Mouse (Mus musculus) kidney, embryonic 14.5 days (tissue): ENCODE measurements at regions not wholly inside any gene's neighbourhood (a gene's known extent, or its start where the extent isn't known, plus 50 kb on each side); places are given as distances from the start of the nearest gene placed in this dataset.
A peak's percentile ranks its signal among the peaks of the same experiment; 100 is the strongest.

Experiments used
- ATAC-seq: fragments of 200-750 bp; cut with Nextera tagmentation; 2 replicates; pipeline ENCODE4 v1.8.0; 2017; ENCODE audit warnings: moderate number of reproducible peaks, mild to moderate bottlenecking, moderate TSS enrichment, moderate library complexity; ENCODE audit not compliant: low FRiP score, low TSS enrichment
- H3K27ac ChIP-seq: fragments of 300-500 bp; sonication (generic); 2 replicates; pipeline ENCODE4 v1.5.1; 2014; ENCODE audit warnings: low read depth, mild to moderate bottlenecking, low read length, moderate library complexity, mixed read lengths
- H3K27me3 ChIP-seq: fragments of 300-500 bp; sonication (generic); 2 replicates; pipeline ENCODE4 v1.6.1; 2014; ENCODE audit warnings: mild to moderate bottlenecking, low read length; ENCODE audit not compliant: control insufficient read depth, insufficient read depth
- H3K36me3 ChIP-seq: fragments of 300-500 bp; sonication (generic); 2 replicates; pipeline ENCODE4 v1.6.1; 2014; ENCODE audit warnings: low read length, mixed read lengths; ENCODE audit not compliant: control insufficient read depth, insufficient read depth
- H3K4me1 ChIP-seq: fragments of 300-500 bp; sonication (generic); 2 replicates; pipeline ENCODE4 v1.6.1; 2014; ENCODE audit warnings: low read length, mixed read lengths; ENCODE audit not compliant: control insufficient read depth, insufficient read depth
- H3K4me2 ChIP-seq: fragments of 300-500 bp; sonication (generic); replicated peaks from 2 replicates; pipeline ENCODE4 v1.6.1; 2014; ENCODE audit warnings: low read depth, mild to moderate bottlenecking, low read length
- H3K4me3 ChIP-seq: fragments of 300-500 bp; sonication (generic); 2 replicates; pipeline ENCODE4 v1.5.1; 2014; ENCODE audit warnings: mild to moderate bottlenecking, low read length
- H3K9ac ChIP-seq: fragments of 300-500 bp; sonication (generic); 2 replicates; pipeline ENCODE4 v1.6.1; 2014; ENCODE audit warnings: low read depth, mild to moderate bottlenecking, low read length, moderate library complexity
- H3K9me3 ChIP-seq: fragments of 300-500 bp; sonication (generic); 2 replicates; pipeline ENCODE4 v1.6.1; 2016; ENCODE audit warnings: low read length; ENCODE audit not compliant: control insufficient read depth
- WGBS: fragments of 180-500 bp; shearing (Covaris S2); extraction: QIAGEN DNeasy Blood & Tissue Kit; methylation state at CpG from one replicate; pipeline ENCODE4 v1.1.7; 2014; 5-methylcytosine and 5-hydroxymethylcytosine counted together

DNA sequence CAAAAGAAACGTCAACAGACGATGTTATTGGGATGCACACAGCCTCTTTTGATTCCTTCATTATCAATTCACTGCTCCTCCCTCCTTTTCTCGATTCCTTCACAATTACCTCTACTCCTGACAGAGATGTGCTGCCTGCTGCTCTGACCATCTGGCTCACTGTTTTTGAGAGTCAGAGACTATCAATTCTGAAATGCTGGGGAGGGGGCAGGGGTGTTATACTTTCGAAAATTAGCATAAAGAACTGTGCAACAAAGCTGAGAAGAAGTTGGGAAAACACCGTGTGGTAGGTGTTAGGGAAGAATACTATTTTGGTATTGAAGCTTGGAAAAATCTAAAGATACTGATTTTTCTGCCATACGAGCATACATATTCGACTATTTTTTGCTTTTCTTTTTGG, 96.4 kb downstream of the Nedd1 start:
- Histone ChIP-seq H3K9me3 (no peaks in the 10 kb centered on the region), H3K4me1 (no peaks in the 10 kb centered on the region), H3K9ac (no peak overlapping the region), H3K36me3 (no peaks in the 10 kb centered on the region), H3K4me2 (no peak overlapping the region), H3K27me3 (no peaks in the 10 kb centered on the region), H3K4me3 (no peak overlapping the region), H3K27ac (no peak overlapping the region)
- WGBS, result 82% methylated on average over 7 of the region's 7 CpGs
- ATAC-seq, result no peak

- Histone ChIP-seq H3K4me3 (no peak overlapping the region), H3K4me1 (no peaks in the 10 kb centered on the region), H3K9ac (no peak overlapping the region), H3K4me2 (no peak overlapping the region), H3K27me3 (no peaks in the 10 kb centered on the region), H3K36me3 (no peaks in the 10 kb centered on the region), H3K27ac (no peak overlapping the region), H3K9me3 (no peaks in the 10 kb centered on the region)
- WGBS, result 91% methylated on average over 5 of the region's 5 CpGs
- no peak for ATAC-seq
Measured at GRCm38 (mm10) chr10:92615684-92616379, 106.4 kb downstream of the Nedd1 start.

DNA sequence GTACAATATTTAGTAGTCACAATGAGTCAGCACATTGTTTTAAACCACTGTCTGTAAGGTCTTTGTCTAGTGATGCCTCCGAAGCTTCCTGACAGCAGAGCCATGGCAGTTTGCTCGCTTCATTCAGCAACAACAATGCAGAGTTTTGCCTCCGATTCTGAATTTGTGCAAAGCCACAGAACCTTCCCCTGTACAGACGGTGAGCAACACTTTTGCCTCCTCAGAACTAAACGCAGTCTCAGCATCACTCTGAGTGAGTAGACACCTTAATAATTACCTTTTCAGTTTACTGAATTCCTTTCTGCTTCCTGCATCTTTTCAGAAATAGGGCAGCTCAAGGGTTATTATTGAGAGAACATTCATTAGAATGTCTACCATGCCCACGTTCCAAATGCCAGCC, 107.9 kb downstream of the Nedd1 start:
- H3K4me2 ChIP-seq, result no peak overlapping the region
- H3K27me3 ChIP-seq, result no peaks in the 10 kb centered on the region
- H3K36me3 ChIP-seq, result no peaks in the 10 kb centered on the region
- H3K4me3 ChIP-seq, result no peak overlapping the region
- ATAC-seq, result no peak
- H3K4me1 ChIP-seq, result no peaks in the 10 kb centered on the region
- 78% methylated on average over 6 of the region's 6 CpGs for WGBS
- no peaks in the 10 kb centered on the region for H3K9me3 ChIP-seq
- H3K9ac ChIP-seq, result no peak overlapping the region
- H3K27ac ChIP-seq, result no peak overlapping the region

DNA sequence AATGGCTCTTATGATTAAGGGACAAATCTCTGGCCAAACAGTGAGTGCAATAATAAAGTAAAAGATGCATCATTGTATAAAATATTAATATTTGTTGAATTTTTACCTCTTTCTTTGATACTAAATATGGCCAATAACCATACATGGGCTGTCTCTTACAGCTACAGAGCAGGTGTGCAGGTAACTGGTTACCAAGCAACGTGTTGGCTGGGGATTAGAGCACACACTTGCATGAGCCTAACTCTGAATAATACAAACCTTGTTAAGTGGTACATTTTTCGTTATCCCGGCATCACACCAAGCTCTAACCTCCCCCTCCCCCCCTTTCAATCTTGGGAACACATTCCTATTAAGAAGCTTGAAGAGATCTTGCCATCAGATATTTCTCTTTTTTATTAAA, 111.2 kb downstream of the Nedd1 start:
- WGBS, result 81% methylated on average over 3 of the region's 3 CpGs

DNA sequence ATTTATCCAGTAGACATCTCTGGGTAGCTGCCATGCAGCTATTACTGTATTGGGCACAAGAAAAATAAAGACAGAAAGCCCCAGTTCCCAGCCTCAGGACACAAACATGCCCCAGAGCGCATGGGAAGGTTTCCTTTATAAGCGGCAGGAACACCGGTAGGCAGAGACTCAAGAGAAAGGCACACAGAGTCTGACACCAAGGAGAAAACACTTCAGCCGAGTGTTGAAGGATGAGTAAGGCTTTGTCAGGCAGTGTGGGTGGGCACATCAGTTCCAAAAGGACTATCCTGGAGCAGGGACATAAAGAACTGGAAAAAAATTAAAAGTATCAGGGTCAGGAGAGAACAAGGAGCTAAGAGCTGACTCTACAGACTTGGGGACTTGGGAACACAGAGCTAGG, 115.5 kb downstream of the Nedd1 start:
- H3K27me3 ChIP-seq, result no peaks in the 10 kb centered on the region
- no peak overlapping the region for H3K4me2 ChIP-seq
- no peak overlapping the region for H3K27ac ChIP-seq
- no peaks in the 10 kb centered on the region for H3K36me3 ChIP-seq
- no peaks in the 10 kb centered on the region for H3K4me1 ChIP-seq
- H3K9me3 ChIP-seq, result no peaks in the 10 kb centered on the region
- no peak overlapping the region for H3K4me3 ChIP-seq
- no peak overlapping the region for H3K9ac ChIP-seq
- 61% methylated on average over 4 of the region's 4 CpGs for WGBS
- ATAC-seq, result no peak

More for the DNA sequence above, 111.2 kb downstream of the Nedd1 start:
- H3K4me3 ChIP-seq, result no peak overlapping the region
- no peaks in the 10 kb centered on the region for H3K36me3 ChIP-seq
- H3K4me1 ChIP-seq, result no peaks in the 10 kb centered on the region
- no peak overlapping the region for H3K4me2 ChIP-seq
- no peaks in the 10 kb centered on the region for H3K9me3 ChIP-seq
- no peak overlapping the region for H3K27ac ChIP-seq
- no peaks in the 10 kb centered on the region for H3K27me3 ChIP-seq
- H3K9ac ChIP-seq, result no peak overlapping the region
- ATAC-seq, result no peak

- no peak overlapping the region for H3K9ac ChIP-seq
- 60% methylated on average over 3 of the region's 3 CpGs for whole genome bisulfite sequencing
- H3K27ac ChIP-seq, result no peak overlapping the region
- no peaks in the 10 kb centered on the region for H3K4me1 ChIP-seq
- H3K9me3 ChIP-seq, result no peaks in the 10 kb centered on the region
- no peak overlapping the region for H3K4me3 ChIP-seq
- no peak overlapping the region for H3K4me2 ChIP-seq
- ATAC-seq, result no peak
- H3K27me3 ChIP-seq, result no peaks in the 10 kb centered on the region
- no peaks in the 10 kb centered on the region for H3K36me3 ChIP-seq
Measured at GRCm38 (mm10) chr10:92605646-92606045, 116.6 kb downstream of the Nedd1 start.

- H3K4me2 ChIP-seq, result no peak overlapping the region
- H3K4me3 ChIP-seq, result no peak overlapping the region
- H3K27ac ChIP-seq, result no peak overlapping the region
- 0 out of 2 replicates have a peak, but pooled peaks cover 18% of the 10 kb centered on the region for H3K4me1 ChIP-seq
- no peak overlapping the region for H3K9ac ChIP-seq
- no peaks in the 10 kb centered on the region for H3K27me3 ChIP-seq
- no peaks in the 10 kb centered on the region for H3K36me3 ChIP-seq
- no peaks in the 10 kb centered on the region for H3K9me3 ChIP-seq
- 68% methylated on average over 4 of the region's 4 CpGs for WGBS
- no peak for ATAC-seq
Measured at GRCm38 (mm10) chr10:92600116-92600515, 122.1 kb downstream of the Nedd1 start.

- Histone ChIP-seq H3K27ac (peak overlapping the region; percentile 69; the same call in 1 of the 2 replicates), H3K4me2 (no peak overlapping the region), H3K36me3 (no peaks in the 10 kb centered on the region), H3K9ac (no peak overlapping the region), H3K4me1 (0 out of 2 replicates have a peak, but pooled peaks cover 18% of the 10 kb centered on the region), H3K4me3 (no peak overlapping the region), H3K27me3 (no peaks in the 10 kb centered on the region), H3K9me3 (no peaks in the 10 kb centered on the region)
- 1% methylated on average over 6 of the region's 6 CpGs for WGBS
- ATAC-seq, result peak; percentile 91
Measured at GRCm38 (mm10) chr10:92595496-92596355, 126.5 kb downstream of the Nedd1 start.

DNA sequence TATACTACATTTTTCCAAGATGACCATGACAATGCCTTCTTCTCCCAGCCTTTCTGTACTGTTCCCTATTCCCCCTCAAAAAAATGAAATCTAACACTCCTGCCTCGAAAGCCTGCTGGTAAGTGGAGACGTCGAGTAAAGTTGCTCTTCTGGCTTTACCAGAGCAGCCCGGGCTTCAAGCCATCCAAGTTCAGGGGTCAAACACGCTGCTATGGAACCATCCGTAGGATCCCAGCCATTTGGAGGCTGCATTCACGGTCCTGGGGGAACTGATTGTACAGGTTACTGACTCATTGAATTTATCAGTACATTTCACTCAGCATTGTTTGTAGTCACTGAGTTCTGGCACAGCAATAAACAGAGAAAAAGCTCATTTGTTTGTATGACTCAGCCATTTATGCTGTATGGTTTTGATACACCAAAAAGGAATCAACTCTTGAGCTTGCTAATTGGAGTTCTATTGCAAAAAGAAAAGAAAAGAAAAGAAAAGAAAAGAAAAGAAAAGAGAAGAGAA, 128.2 kb downstream of the Nedd1 start:
- H3K4me2 ChIP-seq, result no peak overlapping the region
- no peak overlapping the region for H3K27ac ChIP-seq
- no peaks in the 10 kb centered on the region for H3K36me3 ChIP-seq
- 0 out of 2 replicates have a peak, but pooled peaks cover 18% of the 10 kb centered on the region for H3K4me1 ChIP-seq
- H3K27me3 ChIP-seq, result no peaks in the 10 kb centered on the region
- no peak for ATAC-seq
- no peak overlapping the region for H3K4me3 ChIP-seq
- H3K9me3 ChIP-seq, result no peaks in the 10 kb centered on the region
- 38% methylated on average over 7 of the region's 7 CpGs for WGBS
- no peak overlapping the region for H3K9ac ChIP-seq
